Mouse (Mus musculus) liver, adult 2 months (tissue): Measurements from ENCODE around the gene B3gnt3.
"Not testable (repeated sequence)": the region's sequence is repeated elsewhere in the genome, so short reads cannot be mapped to it uniquely, and the experiment has no call there.

ENCODE experiments used
- CTCF ChIP-seq: fragments of 200-500 bp; IDR thresholded peaks from 2 replicates; pipeline ENCODE4 v1.5.1; 2011; ENCODE audit warnings: low read depth, low read length, control low read depth
- POLR2A ChIP-seq: fragments of 200-500 bp; IDR thresholded peaks from 2 replicates; pipeline ENCODE4 v1.6.1; 2011; ENCODE audit warnings: low read length, control low read depth; ENCODE audit not compliant: insufficient read depth; ENCODE audit errors: extremely low read depth

GRCm38 (mm10) chr8:71738316-71738715, 36.7 kb upstream of the B3gnt3 start:
- TF ChIP-seq CTCF, POLR2A: not testable (repeated sequence)
